Mouse (Mus musculus) CH12.LX (cell line): ENCODE data around the gene Pygl. TPM values are rescaled to one million over a fixed set of nuclear protein-coding genes. Genes with fewer than 3 reads are reported as not detected.

Experiments
- DNase-seq: peaks from one replicate; pipeline ENCODE4 v3.0.0-alpha.2; 2013; ENCODE audit errors: extremely low read depth
- H3K27ac ChIP-seq: 2 replicates; pipeline ENCODE4 v1.5.1; 2012; ENCODE audit warnings: low read depth, mild to moderate bottlenecking, control low read depth, moderate library complexity; ENCODE audit not compliant: insufficient read depth
- H3K27me3 ChIP-seq: replicated peaks from 2 replicates; pipeline ENCODE3; 2012; ENCODE audit warnings: inconsistent platforms
- H3K36me3 ChIP-seq, 2 experiments: replicated peaks in 1 of 2; 2 replicates each; pipeline versions ENCODE3 to v1.6.1; 2012; ENCODE audit warnings: inconsistent platforms in 1 of 2, low read length in 1 of 2, mild to moderate bottlenecking in 1 of 2, mixed read lengths in 1 of 2, moderate library complexity in 1 of 2; ENCODE audit not compliant: control insufficient read depth in 1 of 2, insufficient read depth in 1 of 2
- H3K4me1 ChIP-seq, 2 experiments: 2 replicates each; pipeline ENCODE4 v1.6.1; 2012; ENCODE audit warnings: inconsistent platforms in 1 of 2, moderate library complexity in 1 of 2; ENCODE audit not compliant: insufficient read depth in 2 of 2, control insufficient read depth in 1 of 2
- H3K4me2 ChIP-seq: 2 replicates; pipeline ENCODE4 v1.6.1; 2012; ENCODE audit warnings: low read depth, mild to moderate bottlenecking, control low read depth; ENCODE audit not compliant: poor library complexity, insufficient read depth, severe bottlenecking
- H3K4me3 ChIP-seq, 3 experiments: fragments of 150-350 bp in 1 of 3; sonication (generic) in 1 of 3; replicated peaks in 1 of 3; 2 replicates each; pipeline versions ENCODE3 to v1.5.1; 2011 to 2012; ENCODE audit warnings: low read depth in 2 of 3, low read length in 2 of 3, mild to moderate bottlenecking in 2 of 3, moderate library complexity in 2 of 3, control low read depth in 1 of 3, improper control_type of control experiment in 1 of 3, inconsistent platforms in 1 of 3, mixed read lengths in 1 of 3; ENCODE audit not compliant: poor library complexity in 1 of 3
- H3K79me2 ChIP-seq: replicated peaks from 2 replicates; pipeline ENCODE4 v1.6.1; 2012; ENCODE audit warnings: mild to moderate bottlenecking, moderate library complexity; ENCODE audit not compliant: control insufficient read depth, poor library complexity, insufficient read depth, severe bottlenecking; ENCODE audit errors: extremely low read depth
- H3K9ac ChIP-seq: 2 replicates; pipeline ENCODE4 v1.6.1; 2012; ENCODE audit warnings: low read depth, mild to moderate bottlenecking, control low read depth, moderate library complexity; ENCODE audit not compliant: insufficient read depth
- H3K9me3 ChIP-seq: replicated peaks from 2 replicates; pipeline ENCODE3; 2012; ENCODE audit warnings: low read length, inconsistent platforms, mixed read lengths
- CHD1 ChIP-seq: IDR thresholded peaks from 2 replicates; pipeline ENCODE4 v1.6.1; 2012; ENCODE audit warnings: low read depth, low read length, improper control_type of control experiment, inconsistent platforms
- CHD2 ChIP-seq: IDR thresholded peaks from 2 replicates; pipeline ENCODE4 v1.6.1; 2011; ENCODE audit warnings: low read length, improper control_type of control experiment
- E2F4 ChIP-seq: IDR thresholded peaks from 2 replicates; pipeline ENCODE4 v1.6.1; 2011; ENCODE audit warnings: low read depth, low read length, improper control_type of control experiment; ENCODE audit not compliant: insufficient replicate concordance
- ELF1 ChIP-seq: IDR thresholded peaks from 2 replicates; pipeline ENCODE4 v1.6.1; 2014; ENCODE audit warnings: low read depth, mild to moderate bottlenecking, inconsistent platforms, low read length, improper control_type of control experiment
- ETS1 ChIP-seq: conservative IDR thresholded peaks from 2 replicates; pipeline ENCODE4 v1.6.1; 2012; ENCODE audit warnings: low read depth, mild to moderate bottlenecking, inconsistent platforms, low read length, improper control_type of control experiment, moderate library complexity
- GABPA ChIP-seq: IDR thresholded peaks from 2 replicates; pipeline ENCODE4 v1.6.1; 2012; ENCODE audit warnings: low read depth, low read length, improper control_type of control experiment, inconsistent platforms; ENCODE audit not compliant: insufficient replicate concordance
- HCFC1 ChIP-seq: IDR thresholded peaks from 2 replicates; pipeline ENCODE4 v1.6.1; 2012; ENCODE audit warnings: low read depth, mild to moderate bottlenecking, inconsistent platforms, low read length, improper control_type of control experiment
- IRF4 ChIP-seq: IDR thresholded peaks from 2 replicates; pipeline ENCODE4 v1.6.1; 2014; ENCODE audit warnings: low read depth, mild to moderate bottlenecking, inconsistent platforms, low read length, improper control_type of control experiment
- JUN ChIP-seq: IDR thresholded peaks from 2 replicates; pipeline ENCODE4 v1.6.1; 2011; ENCODE audit warnings: low read depth, mild to moderate bottlenecking, low read length, improper control_type of control experiment, moderate library complexity; ENCODE audit not compliant: insufficient read depth
- MAX ChIP-seq: IDR thresholded peaks from 2 replicates; pipeline ENCODE4 v1.6.1; 2011; ENCODE audit warnings: low read length, improper control_type of control experiment
- MXI1 ChIP-seq: IDR thresholded peaks from 2 replicates; pipeline ENCODE4 v1.6.1; 2011; ENCODE audit warnings: mild to moderate bottlenecking, low read depth, low read length, improper control_type of control experiment
- MYC ChIP-seq: IDR thresholded peaks from 2 replicates; pipeline ENCODE4 v1.6.1; 2011; ENCODE audit warnings: low read depth, mild to moderate bottlenecking, improper control_type of control experiment, low read length
- PAX5 ChIP-seq: IDR thresholded peaks from 2 replicates; pipeline ENCODE4 v1.6.1; 2012; ENCODE audit warnings: low read length, inconsistent platforms, mixed read lengths
- POLR2A ChIP-seq: IDR thresholded peaks from 2 replicates; pipeline ENCODE4 v1.6.1; 2011; ENCODE audit warnings: low read depth, mild to moderate bottlenecking, improper control_type of control experiment, low read length
- POLR2AphosphoS2 ChIP-seq: IDR thresholded peaks from 2 replicates; pipeline ENCODE4 v1.6.1; 2011; ENCODE audit warnings: low read depth, low read length, improper control_type of control experiment
- RAD21 ChIP-seq: IDR thresholded peaks from 2 replicates; pipeline ENCODE4 v1.6.1; 2011; ENCODE audit warnings: low read depth, mild to moderate bottlenecking, low read length, improper control_type of control experiment, moderate library complexity
- USF1 ChIP-seq: IDR thresholded peaks from 2 replicates; pipeline ENCODE4 v1.6.1; 2014; ENCODE audit warnings: low read depth, mild to moderate bottlenecking, inconsistent platforms, low read length, improper control_type of control experiment
- ZC3H11A ChIP-seq: IDR thresholded peaks from 2 replicates; pipeline ENCODE4 v1.6.1; 2012; ENCODE audit warnings: low read depth, mild to moderate bottlenecking, inconsistent platforms, low read length, improper control_type of control experiment
- ZKSCAN1 ChIP-seq: IDR thresholded peaks from 2 replicates; pipeline ENCODE4 v1.6.1; 2012; ENCODE audit warnings: low read depth, inconsistent platforms, low read length, improper control_type of control experiment, borderline replicate concordance
- dilution Hi-C: fragments of 300-500 bp; cut with MboI; formaldehyde crosslinking; loops from 2 replicates; pipeline ENCODE4 v1.14.3; 2020; ENCODE audit warnings: low sequenced_read_pairs; ENCODE audit not compliant: extremely low pct_unique_long_range_greater_than_20kb, extremely low pct_ligation_motif_present
- in situ Hi-C: fragments of 300-500 bp; cut with MboI; formaldehyde crosslinking; loops from 3 replicates; pipeline ENCODE4 v1.14.3; 2019; ENCODE audit warnings: low sequenced_read_pairs, low pct_ligation_motif_present, low pct_unique_long_range_greater_than_20kb, mixed read lengths
- polyA plus RNA-seq: library from polyadenylated mRNA; unstranded; fragments of >175 nt; gene quantifications from 2 replicates; pipeline ENCODE4 v1.2.1, GENCODE M21; 2012; ENCODE audit warnings: low read depth; ENCODE audit not compliant: insufficient read length
- total RNA-seq, 2 experiments: library from RNA; depleted of rRNA; stranded (reverse); fragments of 300-350 nt in 1 of 2; fragments of >200 nt in 1 of 2; gene quantifications; 2 replicates each; pipeline ENCODE4 v1.2.3; 2012 to 2014

Pygl gene
- total and polyA plus RNA-seq, 3 experiments: 1.1 to 8.5 (median 3.1) TPM

GRCm38 (mm10) chr12:70164741-70165140 lies 66.5 kb downstream of the Pygl start:
- Histone ChIP-seq H3K27ac (no peak overlapping the region), H3K4me3 (no peak overlapping the region), H3K9me3 (no peaks in the 10 kb centered on the region), H3K27me3 (no peaks in the 10 kb centered on the region), H3K79me2 (no peaks in the 10 kb centered on the region), H3K4me2 (no peak overlapping the region), H3K9ac (no peak overlapping the region)
- in situ Hi-C loops: no loop called here
- no peak for DNase-seq
- dilution Hi-C loops: no loop called here
- no peak for TF ChIP-seq HCFC1
- TF ChIP-seq MXI1: no peak
- TF ChIP-seq CHD1: no peak
- TF ChIP-seq IRF4: no peak
- TF ChIP-seq E2F4: no peak
- no peak for TF ChIP-seq MAX
- TF ChIP-seq GABPA: no peak
- TF ChIP-seq ELF1: no peak
- no peak for TF ChIP-seq USF1
- no peak for TF ChIP-seq JUN
- no peak for TF ChIP-seq ETS1
- no peak for TF ChIP-seq RAD21
- no peak for TF ChIP-seq ZC3H11A
- TF ChIP-seq, all 38 proteins: peak for 0
- peaks cover 0 to 3% of the 10 kb centered on the region in 2 experiments; a peak in 1 of 4 replicates for H3K4me1 ChIP-seq
- H3K36me3 ChIP-seq: no peaks in the 10 kb centered on the region

GRCm38 (mm10) chr12:70161057-70161456 lies 70.2 kb downstream of the Pygl start:
- Histone ChIP-seq H3K4me3 (no peak overlapping the region), H3K9ac (no peak overlapping the region), H3K36me3 (no peaks in the 10 kb centered on the region), H3K9me3 (no peaks in the 10 kb centered on the region), H3K27me3 (no peaks in the 10 kb centered on the region), H3K4me2 (no peak overlapping the region), H3K27ac (no peak overlapping the region), H3K4me1 (peaks cover 0 to 6% of the 10 kb centered on the region in 2 experiments; a peak in 1 of 4 replicates), H3K79me2 (no peaks in the 10 kb centered on the region)
- in situ Hi-C loops: no loop called here
- no peak for TF ChIP-seq POLR2A
- TF ChIP-seq ZC3H11A: no peak
- TF ChIP-seq USF1: no peak
- no peak for TF ChIP-seq MYC
- TF ChIP-seq MXI1: no peak
- TF ChIP-seq PAX5: no peak
- TF ChIP-seq ZKSCAN1: no peak
- TF ChIP-seq CHD2: no peak
- TF ChIP-seq POLR2AphosphoS2: no peak
- dilution Hi-C loops: no loop called here
- no peak for DNase-seq
